8 mouse cellular contexts compared by ENCODE assay signal in genomic region chr6:86684655-86685011, GRCm38 (mm10). TPM values are rescaled to one million over a fixed set of nuclear protein-coding genes. Genes with fewer than 3 reads are reported as not detected.
A peak's percentile ranks its signal among the peaks of the same experiment; 100 is the strongest.
DNase-seq lines count a peak whose midpoint lies in the region; ATAC-seq and TF ChIP-seq lines count a peak whose summit lies in the region.

No protein-coding gene starts in this region.

- H3K4me2 ChIP-seq in kidney, embryonic 14.5 days (replicated peaks; ENCODE audit: low read depth, low read length), result peak overlapping the region; percentile 70
- peak overlapping the region; percentile 46 for H3K4me2 ChIP-seq in hindbrain, embryonic 11.5 days (replicated peaks; ENCODE audit: low read depth, low read length)
- peak overlapping the region; percentile 50 for H3K4me2 ChIP-seq in midbrain, embryonic 11.5 days

- H3K4me1 ChIP-seq in kidney, embryonic 14.5 days (ENCODE audit: control insufficient read depth, insufficient read depth, low read length), result peaks cover 6% of the 10 kb centered on the region; the same call in 1 of the 2 replicates
- H3K4me1 ChIP-seq in bone marrow, adult 2 months (ENCODE audit: control insufficient read depth, insufficient read depth, low read length), result no peaks in the 10 kb centered on the region; the same call in 1 of the 2 replicates
- H3K4me1 ChIP-seq in hindbrain, embryonic 11.5 days (replicated peaks; ENCODE audit: control insufficient read depth, insufficient read depth, low read length), result no peaks in the 10 kb centered on the region
- peaks cover 6% of the 10 kb centered on the region; the same call in 1 of the 2 replicates for H3K4me1 ChIP-seq in midbrain, embryonic 11.5 days (ENCODE audit: control insufficient read depth, insufficient read depth, low read length)

- 36% methylated on average over 12 of the region's 12 CpGs for WGBS in kidney, embryonic 14.5 days
- 40% methylated on average over 12 of the region's 12 CpGs for WGBS in bone marrow, adult 2 months
- 38% methylated on average over 12 of the region's 12 CpGs for WGBS in hindbrain, embryonic 11.5 days
- 40% methylated on average over 12 of the region's 12 CpGs for WGBS in midbrain, embryonic 11.5 days

- no peaks in the 10 kb centered on the region for H3K27me3 ChIP-seq in kidney, embryonic 14.5 days (ENCODE audit: control insufficient read depth, insufficient read depth, low read length)
- no peaks in the 10 kb centered on the region for H3K27me3 ChIP-seq in hindbrain, embryonic 11.5 days (ENCODE audit: control insufficient read depth, insufficient read depth, low read length)
- no peaks in the 10 kb centered on the region for H3K27me3 ChIP-seq in midbrain, embryonic 11.5 days (ENCODE audit: control insufficient read depth, insufficient read depth, low read length)

- no peak overlapping the region; the same call in 1 of the 2 replicates for H3K27ac ChIP-seq in kidney, embryonic 14.5 days (ENCODE audit: low read depth, low read length)
- H3K27ac ChIP-seq in bone marrow, adult 2 months (ENCODE audit: control insufficient read depth, insufficient read depth, low read depth, low read length, poor library complexity), result peak overlapping the region; percentile 53
- H3K27ac ChIP-seq in hindbrain, embryonic 11.5 days (ENCODE audit: low read depth, low read length), result no peak overlapping the region
- H3K27ac ChIP-seq in midbrain, embryonic 11.5 days (ENCODE audit: low read depth, low read length), result no peak overlapping the region

- H3K9me3 ChIP-seq in kidney, embryonic 14.5 days (ENCODE audit: control insufficient read depth, low read length), result no peaks in the 10 kb centered on the region
- no peaks in the 10 kb centered on the region for H3K9me3 ChIP-seq in hindbrain, embryonic 11.5 days (ENCODE audit: control insufficient read depth, low read length)
- H3K9me3 ChIP-seq in midbrain, embryonic 11.5 days (ENCODE audit: control insufficient read depth, low read length), result no peaks in the 10 kb centered on the region

- peaks cover 31% of the 10 kb centered on the region for H3K36me3 ChIP-seq in kidney, embryonic 14.5 days (ENCODE audit: control insufficient read depth, insufficient read depth, low read length)
- no peaks in the 10 kb centered on the region for H3K36me3 ChIP-seq in hindbrain, embryonic 11.5 days (ENCODE audit: control insufficient read depth, insufficient read depth, low read length)
- H3K36me3 ChIP-seq in midbrain, embryonic 11.5 days (ENCODE audit: control insufficient read depth, insufficient read depth, low read length), result peaks cover 9% of the 10 kb centered on the region

- 0 out of 2 replicates have a peak, but pooled peaks have one; percentile 45 for ATAC-seq in kidney, embryonic 14.5 days (ENCODE audit: low FRiP score, low TSS enrichment)
- ATAC-seq in hindbrain, embryonic 11.5 days (ENCODE audit: low FRiP score), result no peak; the same call in 1 of the 2 replicates
- ATAC-seq in midbrain, embryonic 11.5 days (ENCODE audit: low FRiP score), result no peak

- peak overlapping the region; percentile 66 for H3K4me3 ChIP-seq in kidney, embryonic 14.5 days (ENCODE audit: low read length)
- peak overlapping the region; percentile 86 for H3K4me3 ChIP-seq in bone marrow, adult 2 months (replicated peaks; ENCODE audit: control insufficient read depth, low read depth, low read length)
- H3K4me3 ChIP-seq in hindbrain, embryonic 11.5 days (ENCODE audit: low read depth, low read length), result peak overlapping the region; percentile 85
- peak overlapping the region; percentile 83 for H3K4me3 ChIP-seq in midbrain, embryonic 11.5 days (ENCODE audit: low read depth, low read length)

- DNase-seq in kidney, postnatal 10 days, result no peak
- no peak for DNase-seq in hindbrain, embryonic 11.5 days (ENCODE audit: low spot score)
- DNase-seq in midbrain, embryonic 11.5 days (ENCODE audit: low spot score, missing footprints), result no peak
- DNase-seq in yolk sac, embryonic 10.5 days (ENCODE audit: low spot score), result no peak
- DNase-seq in urinary bladder, postnatal 4 days (ENCODE audit: low spot score in 2 of 2), result no peak
- no peak for DNase-seq in right cerebral cortex, postnatal 36 days (ENCODE audit: low spot score in 2 of 2)

- no peak for TF ChIP-seq CTCF in bone marrow, adult 2 months (IDR thresholded peaks at IDR 0.05; ENCODE audit: control insufficient read depth, insufficient read depth, low read length)

- no peak for TF ChIP-seq POLR2A in bone marrow, adult 2 months (IDR thresholded peaks at IDR 0.05; ENCODE audit: borderline replicate concordance, control insufficient read depth, low read depth, low read length)

- H3K9ac ChIP-seq in kidney, embryonic 14.5 days (ENCODE audit: low read depth, low read length), result peak overlapping the region; percentile 72; the same call in 1 of the 2 replicates
- peak overlapping the region; percentile 87 for H3K9ac ChIP-seq in hindbrain, embryonic 11.5 days (ENCODE audit: low read depth, low read length)
- peak overlapping the region; percentile 85 for H3K9ac ChIP-seq in midbrain, embryonic 11.5 days (ENCODE audit: low read length)

RNA-seq across cellular contexts. Expression of gene Snrnp27, which starts 0.3 kb away (rescaled TPM):
- polyA plus RNA-seq in kidney, embryonic 14.5 days (2014; fragmentation: Nextera tagmentation; extraction: Ambion mirVana), result 125 and 142 TPM in 2 replicates
- 47.5 and 47.8 TPM in 2 replicates for polyA plus RNA-seq in bone marrow, adult 2 months (2011; ENCODE audit: insufficient read depth, insufficient read length, low replicate concordance, missing spikeins)
- 130 and 134 TPM in 2 replicates for polyA plus RNA-seq in hindbrain, embryonic 11.5 days (2014; fragmentation: Nextera tagmentation; extraction: Ambion mirVana)
- polyA plus RNA-seq in midbrain, embryonic 11.5 days (2014; fragmentation: Nextera tagmentation; extraction: Ambion mirVana), result 137 and 160 TPM in 2 replicates

RNA-seq across cellular contexts. Expression of gene Mxd1, which starts 15.7 kb away (rescaled TPM):
- polyA plus RNA-seq in kidney, embryonic 14.5 days (2014; fragmentation: Nextera tagmentation; extraction: Ambion mirVana), result 5.4 and 8.8 TPM in 2 replicates
- polyA plus RNA-seq in bone marrow, adult 2 months (2011; ENCODE audit: insufficient read depth, insufficient read length, low replicate concordance, missing spikeins), result 49.6 and 56.2 TPM in 2 replicates
- polyA plus RNA-seq in hindbrain, embryonic 11.5 days (2014; fragmentation: Nextera tagmentation; extraction: Ambion mirVana), result 16.6 and 22.4 TPM in 2 replicates
- polyA plus RNA-seq in midbrain, embryonic 11.5 days (2014; fragmentation: Nextera tagmentation; extraction: Ambion mirVana), result 16.7 and 18.4 TPM in 2 replicates

RNA-seq across cellular contexts. Expression of gene Gmcl1, which starts 48.5 kb away (rescaled TPM):
- 27.0 and 38.3 TPM in 2 replicates for polyA plus RNA-seq in kidney, embryonic 14.5 days (2014; fragmentation: Nextera tagmentation; extraction: Ambion mirVana)
- 5.0 and 7.3 TPM in 2 replicates for polyA plus RNA-seq in bone marrow, adult 2 months (2011; ENCODE audit: insufficient read depth, insufficient read length, low replicate concordance, missing spikeins)
- 51.5 and 54.1 TPM in 2 replicates for polyA plus RNA-seq in hindbrain, embryonic 11.5 days (2014; fragmentation: Nextera tagmentation; extraction: Ambion mirVana)
- polyA plus RNA-seq in midbrain, embryonic 11.5 days (2014; fragmentation: Nextera tagmentation; extraction: Ambion mirVana), result 42.4 and 46.3 TPM in 2 replicates

RNA-seq across cellular contexts. Expression of gene Asprv1, which starts 56.7 kb away (rescaled TPM):
- 0.50 and 0.61 TPM in 2 replicates for polyA plus RNA-seq in kidney, embryonic 14.5 days (2014; fragmentation: Nextera tagmentation; extraction: Ambion mirVana)
- polyA plus RNA-seq in bone marrow, adult 2 months (2011; ENCODE audit: insufficient read depth, insufficient read length, low replicate concordance, missing spikeins), result 7.6 and 19.6 TPM in 2 replicates
- polyA plus RNA-seq in hindbrain, embryonic 11.5 days (2014; fragmentation: Nextera tagmentation; extraction: Ambion mirVana), result 0.25 and 0.88 TPM in 2 replicates
- polyA plus RNA-seq in midbrain, embryonic 11.5 days (2014; fragmentation: Nextera tagmentation; extraction: Ambion mirVana), result 0.37 and 0.68 TPM in 2 replicates
